Mouse (Mus musculus) lung, postnatal 0 days (tissue): Measurements from ENCODE around the gene Epb41l3. TPM values are rescaled to one million over a fixed set of nuclear protein-coding genes. Genes with fewer than 3 reads are reported as not detected.

Experiments used
- ATAC-seq: fragments of 200-750 bp; cut with Nextera tagmentation; 2 replicates; pipeline ENCODE4 v1.8.0; 2017; ENCODE audit warnings: moderate library complexity
- DNase-seq: peaks from one replicate; pipeline ENCODE4 v3.0.0-alpha.2; 2016; ENCODE audit warnings: low spot score
- H3K27ac ChIP-seq: fragments of 300-500 bp; sonication (generic); 2 replicates; pipeline ENCODE4 v1.5.1; 2014; ENCODE audit warnings: antibody characterized with exemption, mild to moderate bottlenecking, low read length, mixed read lengths
- H3K27me3 ChIP-seq: fragments of 300-500 bp; sonication (generic); replicated peaks from 2 replicates; pipeline ENCODE4 v1.6.1; 2014; ENCODE audit warnings: low read length, mixed read lengths; ENCODE audit not compliant: insufficient read depth
- H3K36me3 ChIP-seq: fragments of 300-500 bp; sonication (generic); 2 replicates; pipeline ENCODE4 v1.6.1; 2014; ENCODE audit warnings: low read length, mixed read lengths; ENCODE audit not compliant: insufficient read depth
- H3K4me1 ChIP-seq: fragments of 300-500 bp; sonication (generic); 2 replicates; pipeline ENCODE4 v1.6.1; 2014; ENCODE audit warnings: antibody characterized with exemption, low read depth, low read length, mixed read lengths; ENCODE audit not compliant: insufficient read depth
- H3K4me2 ChIP-seq: fragments of 300-500 bp; sonication (generic); replicated peaks from 2 replicates; pipeline ENCODE4 v1.6.1; 2014; ENCODE audit warnings: low read depth, mild to moderate bottlenecking, low read length, moderate library complexity, mixed read lengths
- H3K4me3 ChIP-seq: fragments of 300-500 bp; sonication (generic); 2 replicates; pipeline ENCODE4 v1.5.1; 2014; ENCODE audit warnings: low read depth, low read length
- H3K9ac ChIP-seq: fragments of 300-500 bp; sonication (generic); replicated peaks from 2 replicates; pipeline ENCODE4 v1.6.1; 2014; ENCODE audit warnings: low read depth, mild to moderate bottlenecking
- H3K9me3 ChIP-seq: fragments of 300-500 bp; sonication (generic); 2 replicates; pipeline ENCODE4 v1.6.1; 2016; ENCODE audit warnings: low read length, mixed read lengths
- CTCF ChIP-seq: IDR thresholded peaks from 2 replicates; pipeline ENCODE4 v1.5.1; 2016; ENCODE audit warnings: antibody characterized with exemption, mild to moderate bottlenecking
- EP300 ChIP-seq: IDR thresholded peaks from 2 replicates; pipeline ENCODE4 v1.6.1; 2016; ENCODE audit warnings: antibody characterized with exemption, mild to moderate bottlenecking, control low read depth
- WGBS: fragments of 180-500 bp; shearing (Covaris S2); extraction: QIAGEN DNeasy Blood & Tissue Kit; methylation state at CpG from one replicate; pipeline ENCODE4 v1.1.7; 2014; 5-methylcytosine and 5-hydroxymethylcytosine counted together
- polyA plus RNA-seq: library from polyadenylated mRNA; unstranded; fragments of >200 nt; fragmentation: Nextera tagmentation; extraction: Ambion mirVana; gene quantifications from 2 replicates; pipeline ENCODE4 v1.2.1, GENCODE M21; 2015

Gene Epb41l3
- polyA plus RNA-seq, 1 experiment from 2014 or later = 10.0 TPM

- Histone ChIP-seq H3K27me3 (no peaks in the 10 kb centered on the region), H3K4me1 (no peaks in the 10 kb centered on the region), H3K4me2 (no peak overlapping the region), H3K9ac (no peak overlapping the region), H3K27ac (no peak overlapping the region), H3K36me3 (no peaks in the 10 kb centered on the region), H3K9me3 (no peaks in the 10 kb centered on the region), H3K4me3 (no peak overlapping the region)
- ATAC-seq (no peak), DNase-seq (no peak)
- TF ChIP-seq EP300 = no peak
Measured at GRCm38 (mm10) chr17:69150826-69151225, 75.3 kb downstream of the Epb41l3 start.

- 27% methylated on average over 3 of the region's 3 CpGs for WGBS
- TF ChIP-seq EP300 (no peak), CTCF (peak; percentile 31)
- DNase-seq = no peak
Measured at GRCm38 (mm10) chr17:69151281-69151680, 75.8 kb downstream of the Epb41l3 start.

GRCm38 (mm10) chr17:69155034-69155433, 79.6 kb downstream of the Epb41l3 start:
- no peak for TF ChIP-seq EP300
- TF ChIP-seq CTCF = no peak
- 87% methylated on average over 8 of the region's 8 CpGs for WGBS
- Histone ChIP-seq H3K27ac (no peak overlapping the region), H3K4me2 (no peak overlapping the region), H3K9ac (no peak overlapping the region), H3K27me3 (0 out of 2 replicates have a peak, but pooled peaks cover 3% of the 10 kb centered on the region), H3K4me1 (no peaks in the 10 kb centered on the region), H3K36me3 (no peaks in the 10 kb centered on the region), H3K9me3 (no peaks in the 10 kb centered on the region), H3K4me3 (no peak overlapping the region)
- ATAC-seq (no peak), DNase-seq (no peak)

More at GRCm38 (mm10) chr17:69151281-69151680, 75.8 kb downstream of the Epb41l3 start:
- H3K36me3 ChIP-seq = no peaks in the 10 kb centered on the region
- no peaks in the 10 kb centered on the region for H3K9me3 ChIP-seq
- no peak for ATAC-seq
- H3K9ac ChIP-seq = no peak overlapping the region
- no peak overlapping the region for H3K4me3 ChIP-seq
- no peaks in the 10 kb centered on the region for H3K4me1 ChIP-seq
- H3K27ac ChIP-seq = no peak overlapping the region
- no peaks in the 10 kb centered on the region for H3K27me3 ChIP-seq
- no peak overlapping the region for H3K4me2 ChIP-seq

GRCm38 (mm10) chr17:69156522-69157100, 81.1 kb downstream of the Epb41l3 start:
- H3K36me3 ChIP-seq = no peaks in the 10 kb centered on the region
- peak overlapping the region; percentile 78 for H3K4me3 ChIP-seq
- no peaks in the 10 kb centered on the region for H3K9me3 ChIP-seq
- H3K27me3 ChIP-seq = 0 out of 2 replicates have a peak, but pooled peaks cover 3% of the 10 kb centered on the region
- ATAC-seq (peak; percentile 83), DNase-seq (peak; percentile 36)
- no peaks in the 10 kb centered on the region for H3K4me1 ChIP-seq
- H3K9ac ChIP-seq = peak overlapping the region; percentile 56
- WGBS = 0% methylated on average over 31 of the region's 58 CpGs
- H3K27ac ChIP-seq = no peak overlapping the region
- peak overlapping the region; percentile 99 for H3K4me2 ChIP-seq
- TF ChIP-seq CTCF (no peak), EP300 (no peak)

- DNase-seq (peak; percentile 48), ATAC-seq (peak; percentile 66)
- Histone ChIP-seq H3K36me3 (no peaks in the 10 kb centered on the region), H3K9ac (peak overlapping the region; percentile 56), H3K4me2 (peak overlapping the region; percentile 99), H3K4me3 (peak overlapping the region; percentile 78), H3K27me3 (0 out of 2 replicates have a peak, but pooled peaks cover 3% of the 10 kb centered on the region), H3K9me3 (no peaks in the 10 kb centered on the region), H3K4me1 (no peaks in the 10 kb centered on the region), H3K27ac (no peak overlapping the region)
- TF ChIP-seq CTCF = no peak
- TF ChIP-seq EP300 = no peak
- WGBS = under 1% methylated on average over 42 of the region's 66 CpGs
Measured at GRCm38 (mm10) chr17:69157101-69157808, 81.8 kb downstream of the Epb41l3 start.

- DNase-seq = peak; percentile 28
- no peaks in the 10 kb centered on the region for H3K9me3 ChIP-seq
- WGBS = 8% methylated on average over 11 of the region's 11 CpGs
- no peak overlapping the region for H3K9ac ChIP-seq
- no peak overlapping the region for H3K27ac ChIP-seq
- H3K36me3 ChIP-seq = no peaks in the 10 kb centered on the region
- 0 out of 2 replicates have a peak, but pooled peaks cover 3% of the 10 kb centered on the region for H3K27me3 ChIP-seq
- H3K4me1 ChIP-seq = no peaks in the 10 kb centered on the region
- ATAC-seq = no peak
- TF ChIP-seq EP300 (no peak), CTCF (no peak)
- H3K4me2 ChIP-seq = peak overlapping the region; percentile 99
- peak overlapping the region; percentile 78 for H3K4me3 ChIP-seq
Measured at GRCm38 (mm10) chr17:69157809-69158185, 82.3 kb downstream of the Epb41l3 start.
